Mouse (Mus musculus) central nervous system, embryonic 14 days (tissue): Measurements from ENCODE around the gene Plppr3. TPM values are rescaled to one million over a fixed set of nuclear protein-coding genes. Genes with fewer than 3 reads are reported as not detected.

Source experiments
- polyA plus RNA-seq: library from polyadenylated mRNA; depleted of rRNA; stranded (reverse); fragments of >200 nt; gene quantifications from 2 replicates; pipeline ENCODE4 v1.2.3, GENCODE M21; 2012; rRNA removed

Plppr3 gene
- polyA plus RNA-seq: 764 and 843 TPM in 2 replicates

GRCm38 (mm10) chr10:79874290-79874862 is at the start of gene Plppr3, which contains the start of gene Prtn3:
Gene Plppr3, minus strand, starts transcription at chr10:79874634.
Gene Prtn3, plus strand, starts transcription at chr10:79874476.

GRCm38 (mm10) chr10:79920958-79921535 is 46.6 kb upstream of the Plppr3 start, which contains the start of gene R3hdm4:
Gene R3hdm4, minus strand, starts transcription at chr10:79921208.

GRCm38 (mm10) chr10:79916808-79917531 is 42.5 kb upstream of the Plppr3 start, which contains the start of gene Kiss1r:
Gene Kiss1r, plus strand, starts transcription at chr10:79916971.

GRCm38 (mm10) chr10:79910556-79910955 is 36.1 kb upstream of the Plppr3 start, which contains the start of gene Gm26602:
Gene Gm26602, plus strand, starts transcription at chr10:79910856.

GRCm38 (mm10) chr10:79908167-79909091 is 34.0 kb upstream of the Plppr3 start, which contains the start of gene Med16:
Gene Med16, minus strand, starts transcription at chr10:79908923.

GRCm38 (mm10) chr10:79890670-79891069 is 16.2 kb upstream of the Plppr3 start, which contains the start of gene Cfd:
Gene Cfd, plus strand, starts transcription at chr10:79890853.

GRCm38 (mm10) chr10:79886054-79886453 is 11.6 kb upstream of the Plppr3 start, which contains the start of gene Elane:
Gene Elane, plus strand, starts transcription at chr10:79886247.

GRCm38 (mm10) chr10:79853860-79854795 is 20.3 kb downstream of the Plppr3 start, which contains the start of gene Ptbp1:
Gene Ptbp1, plus strand, starts transcription at chr10:79854427.

GRCm38 (mm10) chr10:79820782-79821181 is 53.7 kb downstream of the Plppr3 start, which contains the start of gene Misp:
Gene Misp, plus strand, starts transcription at chr10:79820989.

Other genes starting within 250 kb of the Plppr3 start
- 41.4 and 51.8 TPM in 2 replicates for gene Shc2, start 236.7 kb downstream of the Plppr3 start, polyA plus RNA-seq
- 0.13 TPM in 1 of 2 replicates, not detected in the other for gene Odf3l2, start 228.9 kb downstream of the Plppr3 start, polyA plus RNA-seq
- 0.74 and 1.9 TPM in 2 replicates for gene Madcam1, start 210.1 kb downstream of the Plppr3 start, polyA plus RNA-seq
- 71.9 and 73.4 TPM in 2 replicates for gene Tpgs1, start 205.3 kb downstream of the Plppr3 start, polyA plus RNA-seq
- 129 and 130 TPM in 2 replicates for gene Cdc34, start 192.4 kb downstream of the Plppr3 start, polyA plus RNA-seq
- gene Gzmm, start 185.6 kb downstream of the Plppr3 start, polyA plus RNA-seq: 1.2 and 1.8 TPM in 2 replicates
- 479 and 560 TPM in 2 replicates for gene Bsg, start 170.1 kb downstream of the Plppr3 start, polyA plus RNA-seq
- gene Hcn2, start 158.0 kb downstream of the Plppr3 start, polyA plus RNA-seq: 7.4 and 8.4 TPM in 2 replicates
- 63.8 and 70.7 TPM in 2 replicates for gene Polrmt, start 128.1 kb downstream of the Plppr3 start, polyA plus RNA-seq
- 0.55 and 0.59 TPM in 2 replicates for gene Fgf22, start 119.6 kb downstream of the Plppr3 start, polyA plus RNA-seq
- 151 and 157 TPM in 2 replicates for gene Rnf126, start 107.7 kb downstream of the Plppr3 start, polyA plus RNA-seq
- gene Fstl3, start 97.4 kb downstream of the Plppr3 start, polyA plus RNA-seq: 1.9 and 3.5 TPM in 2 replicates
- 0.10 and 0.13 TPM in 2 replicates for gene Prss57, start 83.7 kb downstream of the Plppr3 start, polyA plus RNA-seq
- 138 and 149 TPM in 2 replicates for gene Palm, start 81.1 kb downstream of the Plppr3 start, polyA plus RNA-seq
- gene Misp, start 53.6 kb downstream of the Plppr3 start, polyA plus RNA-seq: 0.93 and 0.94 TPM in 2 replicates
- gene Ptbp1, start 20.2 kb downstream of the Plppr3 start, polyA plus RNA-seq: 210 and 249 TPM in 2 replicates
- 14.8 and 17.6 TPM in 2 replicates for gene Prtn3, start 158 bp downstream of the Plppr3 start, polyA plus RNA-seq
- 0.29 and 0.48 TPM in 2 replicates for gene Elane, start 11.6 kb upstream of the Plppr3 start, polyA plus RNA-seq
- 0.32 and 0.45 TPM in 2 replicates for gene Cfd, start 16.2 kb upstream of the Plppr3 start, polyA plus RNA-seq
- 72.2 and 72.6 TPM in 2 replicates for gene Med16, start 34.3 kb upstream of the Plppr3 start, polyA plus RNA-seq
- gene Gm26602, start 36.2 kb upstream of the Plppr3 start, polyA plus RNA-seq: not detected in 2 replicates
- gene Kiss1r, start 42.3 kb upstream of the Plppr3 start, polyA plus RNA-seq: 2.9 and 3.3 TPM in 2 replicates
- 151 and 165 TPM in 2 replicates for gene R3hdm4, start 46.6 kb upstream of the Plppr3 start, polyA plus RNA-seq
- 5.7 and 5.8 TPM in 2 replicates for gene Arid3a, start 52.4 kb upstream of the Plppr3 start, polyA plus RNA-seq
- gene Wdr18, start 85.5 kb upstream of the Plppr3 start, polyA plus RNA-seq: 56.8 and 61.0 TPM in 2 replicates
- gene Grin3b, start 96.1 kb upstream of the Plppr3 start, polyA plus RNA-seq: 0.28 and 0.36 TPM in 2 replicates
- 232 and 237 TPM in 2 replicates for gene Tmem259, start 109.7 kb upstream of the Plppr3 start, polyA plus RNA-seq
- 24.5 and 48.2 TPM in 2 replicates for gene Cnn2, start 114.0 kb upstream of the Plppr3 start, polyA plus RNA-seq
- 11.6 and 12.4 TPM in 2 replicates for gene Abca7, start 121.9 kb upstream of the Plppr3 start, polyA plus RNA-seq
- 4.7 and 6.9 TPM in 2 replicates for gene Arhgap45, start 142.0 kb upstream of the Plppr3 start, polyA plus RNA-seq
- 262 and 267 TPM in 2 replicates for gene Polr2e, start 165.2 kb upstream of the Plppr3 start, polyA plus RNA-seq
- 405 and 406 TPM in 2 replicates for gene Gpx4, start 172.5 kb upstream of the Plppr3 start, polyA plus RNA-seq
- 28.9 and 30.5 TPM in 2 replicates for gene Sbno2, start 230.9 kb upstream of the Plppr3 start, polyA plus RNA-seq
- 122 and 127 TPM in 2 replicates for gene Stk11, start 241.2 kb upstream of the Plppr3 start, polyA plus RNA-seq